Mouse (Mus musculus): ENCODE results near the gene Ccdc107. TPM values are rescaled to one million over a fixed set of nuclear protein-coding genes. Genes with fewer than 3 reads are reported as not detected.

Gene Ccdc107
- polyA plus RNA-seq, 1 experiment = 85.4 TPM

GRCm38 (mm10) chr4:43506536-43507185 is 14.0 kb downstream of the Ccdc107 start, which contains the start of gene Car9:
Gene Car9, plus strand, starts transcription at chr4:43506966.
- TF ChIP-seq CTCF (IDR thresholded peaks at IDR 0.05; ENCODE audit: extremely low read depth, insufficient read depth, insufficient read length, insufficient replicate concordance) = no peak
- 88% methylated on average over 9 of the region's 9 CpGs for WGBS
- Histone ChIP-seq H3K27me3 (ENCODE audit: control insufficient read depth, insufficient read depth, low read length) (no peaks in the 10 kb centered on the region), H3K36me3 (ENCODE audit: control insufficient read depth, insufficient read depth, low read length) (no peaks in the 10 kb centered on the region), H3K4me3 (ENCODE audit: extremely low read depth, insufficient read depth, insufficient read length) (no peak within 1 kb of the TSS), H3K27ac (ENCODE audit: insufficient read depth, low read length) (no peak within 1 kb of the TSS), H3K4me1 (ENCODE audit: control insufficient read depth, insufficient read depth, insufficient read length) (peaks cover 5% of the 10 kb centered on the region; the same call in 1 of the 2 replicates)
- no peak for DNase-seq (ENCODE audit: low read depth in 1 of 2, low spot score in 2 of 2)

DNA sequence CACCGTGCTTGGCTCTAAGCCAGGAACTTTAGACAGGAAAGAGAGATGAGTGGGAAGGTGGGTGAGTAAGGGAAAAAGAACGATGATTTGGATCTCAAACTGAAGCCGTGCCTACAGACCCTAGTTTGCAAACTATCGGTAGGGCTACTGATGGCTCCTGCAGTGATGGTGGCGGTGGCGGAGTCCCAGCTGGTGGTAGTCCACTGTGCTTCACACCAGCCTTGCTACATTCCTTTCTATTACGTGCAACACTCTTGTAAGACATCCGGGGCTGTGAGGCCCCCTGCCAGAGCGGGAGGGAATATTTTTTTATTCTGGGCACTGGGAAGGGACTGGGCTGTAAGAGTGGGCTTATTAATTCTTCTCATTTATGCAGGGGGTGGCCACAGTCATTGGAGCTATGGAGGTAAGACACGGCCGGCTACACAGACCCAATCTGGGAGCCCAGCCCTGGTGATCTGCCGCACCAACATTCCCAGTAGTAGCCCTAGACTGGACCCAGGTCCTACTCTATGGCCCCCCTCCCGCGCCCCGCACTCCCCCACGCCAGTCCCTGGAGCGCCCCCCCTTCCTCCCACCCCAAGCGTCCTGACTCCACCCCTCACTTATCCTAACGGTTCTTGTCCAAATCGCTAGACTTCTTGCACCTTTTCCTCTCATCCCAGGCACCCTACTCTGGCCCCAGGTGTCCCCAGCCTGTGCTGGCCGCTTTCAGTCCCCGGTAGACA is 15.4 kb downstream of the Ccdc107 start:
- 6% methylated on average over 22 of the region's 22 CpGs for WGBS
- TF ChIP-seq POLR2A (IDR thresholded peaks at IDR 0.05; ENCODE audit: low read depth, low read length) (no peak), CTCF (IDR thresholded peaks at IDR 0.05; ENCODE audit: extremely low read depth, insufficient read depth, insufficient read length, insufficient replicate concordance) (no peak)
- Histone ChIP-seq H3K27me3 (ENCODE audit: control insufficient read depth, insufficient read depth, low read length) (no peaks in the 10 kb centered on the region), H3K4me1 (ENCODE audit: control insufficient read depth, insufficient read depth, insufficient read length) (peaks cover 5% of the 10 kb centered on the region; the same call in 1 of the 2 replicates), H3K4me3 (ENCODE audit: extremely low read depth, insufficient read depth, insufficient read length) (peak overlapping the region; percentile 62), H3K36me3 (ENCODE audit: control insufficient read depth, insufficient read depth, low read length) (no peaks in the 10 kb centered on the region), H3K27ac (ENCODE audit: insufficient read depth, low read length) (no peak overlapping the region)
- no peak for DNase-seq (ENCODE audit: low read depth in 1 of 2, low spot score in 2 of 2)

DNA sequence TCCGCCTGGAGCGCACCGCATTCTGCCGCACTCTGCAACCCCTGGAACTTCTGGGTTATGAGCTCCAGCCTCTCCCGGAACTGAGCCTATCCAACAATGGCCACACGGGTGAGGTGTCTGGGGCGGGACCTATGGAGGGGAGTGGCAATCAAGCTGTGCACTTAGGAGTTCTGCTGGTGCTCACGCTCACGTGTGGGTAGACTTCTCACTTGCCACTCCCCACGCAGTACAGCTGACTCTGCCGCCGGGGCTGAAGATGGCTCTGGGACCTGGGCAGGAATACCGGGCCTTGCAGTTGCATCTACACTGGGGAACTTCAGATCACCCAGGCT is 15.9 kb downstream of the Ccdc107 start:
- Histone ChIP-seq H3K36me3 (ENCODE audit: control insufficient read depth, insufficient read depth, low read length) (no peaks in the 10 kb centered on the region), H3K4me1 (ENCODE audit: control insufficient read depth, insufficient read depth, insufficient read length) (peaks cover 5% of the 10 kb centered on the region; the same call in 1 of the 2 replicates), H3K27me3 (ENCODE audit: control insufficient read depth, insufficient read depth, low read length) (no peaks in the 10 kb centered on the region), H3K4me3 (ENCODE audit: extremely low read depth, insufficient read depth, insufficient read length) (peak overlapping the region; percentile 62), H3K27ac (ENCODE audit: insufficient read depth, low read length) (no peak overlapping the region)
- WGBS = under 1% methylated on average over 13 of the region's 13 CpGs
- peak; percentile 48 to 49 for DNase-seq (ENCODE audit: low read depth in 1 of 2, low spot score in 2 of 2)
- TF ChIP-seq POLR2A (IDR thresholded peaks at IDR 0.05; ENCODE audit: low read depth, low read length) (peak; percentile 15; the same call in 1 of the 2 replicates), CTCF (IDR thresholded peaks at IDR 0.05; ENCODE audit: extremely low read depth, insufficient read depth, insufficient read length, insufficient replicate concordance) (no peak)

GRCm38 (mm10) chr4:43509109-43509508 is 16.4 kb downstream of the Ccdc107 start:
- Histone ChIP-seq H3K27ac (ENCODE audit: insufficient read depth, low read length) (no peak overlapping the region), H3K27me3 (ENCODE audit: control insufficient read depth, insufficient read depth, low read length) (no peaks in the 10 kb centered on the region), H3K4me3 (ENCODE audit: extremely low read depth, insufficient read depth, insufficient read length) (peak overlapping the region; percentile 62; the same call in 1 of the 2 replicates), H3K4me1 (ENCODE audit: control insufficient read depth, insufficient read depth, insufficient read length) (peaks cover 5% of the 10 kb centered on the region; the same call in 1 of the 2 replicates), H3K36me3 (ENCODE audit: control insufficient read depth, insufficient read depth, low read length) (no peaks in the 10 kb centered on the region)
- no peak for DNase-seq (ENCODE audit: low read depth in 1 of 2, low spot score in 2 of 2)
- TF ChIP-seq CTCF (IDR thresholded peaks at IDR 0.05; ENCODE audit: extremely low read depth, insufficient read depth, insufficient read length, insufficient replicate concordance) = no peak
- 14% methylated on average over 9 of the region's 9 CpGs for WGBS

DNA sequence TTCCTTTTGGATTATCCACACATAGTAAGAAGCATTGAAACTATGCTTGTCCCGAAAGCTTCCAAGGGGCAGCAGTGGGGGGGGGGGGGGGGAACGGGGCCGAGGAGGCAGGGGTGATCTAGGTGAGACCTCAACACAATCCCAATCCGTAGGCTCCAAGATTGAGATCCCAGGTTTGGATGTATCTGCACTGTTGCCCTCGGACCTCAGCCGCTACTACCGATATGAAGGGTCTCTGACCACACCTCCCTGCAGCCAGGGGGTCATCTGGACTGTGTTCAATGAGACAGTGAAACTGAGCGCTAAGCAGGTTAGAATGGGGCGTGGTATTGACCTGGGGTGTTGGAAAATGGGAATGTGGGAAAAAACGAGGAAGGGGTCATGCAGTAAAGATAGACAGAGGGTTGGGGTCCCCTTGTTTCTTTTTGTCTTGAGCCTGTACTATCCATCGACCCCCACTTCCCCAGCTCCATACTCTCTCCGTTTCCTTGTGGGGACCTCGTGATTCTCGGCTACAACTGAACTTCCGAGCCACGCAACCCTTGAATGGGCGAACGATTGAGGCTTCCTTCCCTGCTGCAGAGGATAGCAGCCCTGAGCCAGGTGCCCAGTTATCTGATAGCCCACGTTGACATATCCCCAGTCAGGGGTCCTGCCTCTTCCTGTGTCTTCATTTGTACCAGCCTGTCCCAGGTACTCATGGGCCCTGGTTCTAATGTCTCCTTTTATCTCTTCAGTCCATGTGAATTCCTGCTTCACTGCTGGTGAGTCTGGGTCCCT is 19.2 kb downstream of the Ccdc107 start:
- no peaks in the 10 kb centered on the region for H3K27me3 ChIP-seq (ENCODE audit: control insufficient read depth, insufficient read depth, low read length)
- TF ChIP-seq POLR2A (IDR thresholded peaks at IDR 0.05; ENCODE audit: low read depth, low read length) = no peak
- TF ChIP-seq CTCF (IDR thresholded peaks at IDR 0.05; ENCODE audit: extremely low read depth, insufficient read depth, insufficient read length, insufficient replicate concordance) = no peak
- no peak overlapping the region for H3K4me3 ChIP-seq (ENCODE audit: extremely low read depth, insufficient read depth, insufficient read length)
- WGBS = 86% methylated on average over 19 of the region's 19 CpGs
- H3K27ac ChIP-seq (ENCODE audit: insufficient read depth, low read length) = no peak overlapping the region
- peaks cover 5% of the 10 kb centered on the region; the same call in 1 of the 2 replicates for H3K4me1 ChIP-seq (ENCODE audit: control insufficient read depth, insufficient read depth, insufficient read length)
- no peaks in the 10 kb centered on the region for H3K36me3 ChIP-seq (ENCODE audit: control insufficient read depth, insufficient read depth, low read length)
- no peak for DNase-seq (ENCODE audit: low read depth in 1 of 2, low spot score in 2 of 2)

GRCm38 (mm10) chr4:43512653-43513052 is 20.0 kb downstream of the Ccdc107 start:
- Histone ChIP-seq H3K36me3 (ENCODE audit: control insufficient read depth, insufficient read depth, low read length) (no peaks in the 10 kb centered on the region), H3K27me3 (ENCODE audit: control insufficient read depth, insufficient read depth, low read length) (no peaks in the 10 kb centered on the region), H3K4me3 (ENCODE audit: extremely low read depth, insufficient read depth, insufficient read length) (no peak overlapping the region), H3K27ac (ENCODE audit: insufficient read depth, low read length) (no peak overlapping the region), H3K4me1 (ENCODE audit: control insufficient read depth, insufficient read depth, insufficient read length) (peaks cover 5% of the 10 kb centered on the region; the same call in 1 of the 2 replicates)
- TF ChIP-seq CTCF (IDR thresholded peaks at IDR 0.05; ENCODE audit: extremely low read depth, insufficient read depth, insufficient read length, insufficient replicate concordance) = no peak
- no peak for TF ChIP-seq POLR2A (IDR thresholded peaks at IDR 0.05; ENCODE audit: low read depth, low read length)
- 91% methylated on average over 7 of the region's 7 CpGs for WGBS
- DNase-seq (ENCODE audit: low read depth in 1 of 2, low spot score in 2 of 2) = no peak
